Mouse (Mus musculus) Patski (cell line): ENCODE results near the gene Pdzd11. TPM values are rescaled to one million over a fixed set of nuclear protein-coding genes. Genes with fewer than 3 reads are reported as not detected.

ENCODE experiments used
- ATAC-seq: fragments of 100-300 bp; one replicate; pipeline ENCODE4 v1.8.0; 2021
- CTCF ChIA-PET: fragments of 350-600 bp; sonication (Branson Sonifier 250); formaldehyde crosslinking; loops from one replicate; lab custom pipeline; 2022; ENCODE audit warnings: inconsistent platforms; lab: Charles Lee
- POLR2A ChIA-PET: fragments of 350-600 bp; sonication (Branson Sonifier 250); formaldehyde crosslinking; loops from one replicate; lab custom pipeline; 2022; ENCODE audit warnings: antibody characterized with exemption, inconsistent platforms; lab: Charles Lee
- DNase-seq: peaks from one replicate; pipeline ENCODE4 v3.0.0-alpha.2; 2011; ENCODE audit warnings: low read depth, low spot score
- H3K27me3 ChIP-seq: fragments of 371-371 bp; one replicate; pipeline ENCODE4 v1.5.1; 2021
- CTCF ChIP-seq: fragments of 100-300 bp; IDR thresholded peaks from one replicate; pipeline ENCODE4 v1.5.1; 2021
- in situ Hi-C: fragments of 300-500 bp; cut with MboI; formaldehyde crosslinking; loops from 3 replicates; pipeline ENCODE4 v1.11.1; 2018; ENCODE audit warnings: low pct_unique_long_range_greater_than_20kb, mixed read lengths
- polyA plus RNA-seq: library from polyadenylated mRNA; unstranded; gene quantifications from one replicate; pipeline ENCODE4 v1.2.3, GENCODE M21; 2021

Gene Pdzd11
- polyA plus RNA-seq, 1 experiment from 2014 or later = 75.2 TPM

- CTCF ChIA-PET = no interaction called here
- no peak for ATAC-seq
- POLR2A ChIA-PET = no interaction called here
- no peak for TF ChIP-seq CTCF
- no peak for DNase-seq
- peaks cover 37% of the 10 kb centered on the region for H3K27me3 ChIP-seq
- in situ Hi-C loops = no loop called here
These were observed 26.6 kb downstream of the Pdzd11 start for GRCm38 (mm10) chrX:100599755-100600154.

- ATAC-seq = peak; percentile 67
- DNase-seq = no peak
- H3K27me3 ChIP-seq = peaks cover 46% of the 10 kb centered on the region
- ChIA-PET POLR2A (no interaction called here), CTCF (interaction anchor here (0.8 kb wide), 1 partner anchor 10 kb away, joined by 3 read pairs; no protein-coding TSS in a partner anchor)
- in situ Hi-C loops = no loop called here
- TF ChIP-seq CTCF = peak; percentile 68
These were observed 28.9 kb downstream of the Pdzd11 start for GRCm38 (mm10) chrX:100597439-100597838.

GRCm38 (mm10) chrX:100594791-100595190 lies 31.6 kb downstream of the Pdzd11 start, which contains the start of gene P2ry4:
P2ry4 (minus strand) TSS chrX:100594869.
- no peak for ATAC-seq
- CTCF ChIA-PET = interaction anchor here (1.1 kb wide), 1 partner anchor 8 kb away, joined by 3 read pairs; no protein-coding TSS in a partner anchor
- POLR2A ChIA-PET = no interaction called here
- TF ChIP-seq CTCF = no peak
- H3K27me3 ChIP-seq = peaks cover 56% of the 10 kb centered on the region
- in situ Hi-C loops = no loop called here
- DNase-seq = no peak

Other genes starting within 250 kb of the Pdzd11 start
- not detected for gene Otud6a, start 197.6 kb downstream of the Pdzd11 start, polyA plus RNA-seq
- gene Awat2, start 183.9 kb downstream of the Pdzd11 start, polyA plus RNA-seq = not detected
- 77.6 TPM for gene Igbp1, start 132.3 kb downstream of the Pdzd11 start, polyA plus RNA-seq
- gene Dgat2l6, start 101.7 kb downstream of the Pdzd11 start, polyA plus RNA-seq = not detected
- not detected for gene Awat1, start 54.3 kb downstream of the Pdzd11 start, polyA plus RNA-seq
- not detected for gene P2ry4, start 31.7 kb downstream of the Pdzd11 start, polyA plus RNA-seq
- gene Arr3, start 21.1 kb downstream of the Pdzd11 start, polyA plus RNA-seq = 0.06 TPM
- 21.8 TPM for gene Kif4, start 831 bp downstream of the Pdzd11 start, polyA plus RNA-seq
- gene Gdpd2, start 103.3 kb upstream of the Pdzd11 start, polyA plus RNA-seq = 7.5 TPM
- 24.0 TPM for gene Dlg3, start 141.2 kb upstream of the Pdzd11 start, polyA plus RNA-seq